Mouse (Mus musculus) thymus, adult 2 months (tissue): ENCODE data around the gene Cdk18.

ENCODE experiments used
- CTCF ChIP-seq: fragments of 200-500 bp; IDR thresholded peaks from 2 replicates; pipeline ENCODE4 v1.5.1; 2012; ENCODE audit warnings: mild to moderate bottlenecking, control low read depth, low read length, moderate library complexity, borderline replicate concordance; ENCODE audit not compliant: control insufficient read depth, poor library complexity, insufficient read depth; ENCODE audit errors: extremely low read depth
- POLR2A ChIP-seq: fragments of 200-500 bp; IDR thresholded peaks from 2 replicates; pipeline ENCODE4 v1.6.1; 2012; ENCODE audit warnings: mild to moderate bottlenecking, low read length, control low read depth, moderate library complexity; ENCODE audit not compliant: control insufficient read depth, poor library complexity, insufficient read depth; ENCODE audit errors: extremely low read depth

GRCm38 (mm10) chr1:132139416-132139864, at the start of gene Cdk18:
- TF ChIP-seq CTCF (no peak), POLR2A (no peak)
